Mouse (Mus musculus) limb, embryonic 11.5 days (tissue): ENCODE results near the gene Rps3. TPM values are rescaled to one million over a fixed set of nuclear protein-coding genes. Genes with fewer than 3 reads are reported as not detected.
A peak's percentile ranks its signal among the peaks of the same experiment; 100 is the strongest.

Source experiments
- ATAC-seq: fragments of 200-750 bp; cut with Nextera tagmentation; 2 replicates; pipeline ENCODE4 v1.8.0; 2017; ENCODE audit warnings: low read depth; ENCODE audit not compliant: insufficient number of reproducible peaks, low FRiP score, low TSS enrichment
- DNase-seq: peaks from one replicate; pipeline ENCODE4 v3.0.0-alpha.2; 2015; ENCODE audit warnings: low spot score
- H3K27ac ChIP-seq: fragments of 300-500 bp; sonication (generic); replicated peaks from 2 replicates; pipeline ENCODE4 v1.5.1; 2014; ENCODE audit warnings: low read depth, mild to moderate bottlenecking, low read length
- H3K27me3 ChIP-seq: fragments of 300-500 bp; sonication (generic); 2 replicates; pipeline ENCODE4 v1.6.1; 2014; ENCODE audit warnings: mild to moderate bottlenecking, low read length, mixed read lengths; ENCODE audit not compliant: control insufficient read depth, insufficient read depth
- H3K36me3 ChIP-seq: fragments of 300-500 bp; sonication (generic); 2 replicates; pipeline ENCODE4 v1.6.1; 2014; ENCODE audit warnings: mild to moderate bottlenecking, low read length, moderate library complexity, mixed read lengths; ENCODE audit not compliant: control insufficient read depth, insufficient read depth
- H3K4me1 ChIP-seq: fragments of 300-500 bp; sonication (generic); 2 replicates; pipeline ENCODE4 v1.6.1; 2014; ENCODE audit warnings: low read length, mixed read lengths; ENCODE audit not compliant: control insufficient read depth, insufficient read depth
- H3K4me2 ChIP-seq: fragments of 300-500 bp; sonication (generic); 2 replicates; pipeline ENCODE4 v1.6.1; 2014; ENCODE audit warnings: low read depth, mild to moderate bottlenecking, moderate library complexity; ENCODE audit not compliant: severe bottlenecking
- H3K4me3 ChIP-seq: fragments of 300-500 bp; sonication (generic); 2 replicates; pipeline ENCODE4 v1.5.1; 2014; ENCODE audit warnings: low read depth, low read length
- H3K9ac ChIP-seq: fragments of 300-500 bp; sonication (generic); 2 replicates; pipeline ENCODE4 v1.6.1; 2014; ENCODE audit warnings: mild to moderate bottlenecking, low read length
- H3K9me3 ChIP-seq: fragments of 300-500 bp; sonication (generic); 2 replicates; pipeline ENCODE4 v1.6.1; 2016; ENCODE audit warnings: low read length; ENCODE audit not compliant: control insufficient read depth
- WGBS: fragments of 180-500 bp; shearing (Covaris S2); extraction: QIAGEN DNeasy Blood & Tissue Kit; methylation state at CpG from one replicate; pipeline ENCODE4 v1.1.7; 2014; 5-methylcytosine and 5-hydroxymethylcytosine counted together
- polyA plus RNA-seq: library from polyadenylated mRNA; unstranded; fragments of >200 nt; fragmentation: Nextera tagmentation; extraction: Ambion mirVana; gene quantifications from 2 replicates; pipeline ENCODE4 v1.2.1, GENCODE M21; 2014

Gene Rps3
- polyA plus RNA-seq, 1 experiment from 2014 or later: 880 TPM

DNA sequence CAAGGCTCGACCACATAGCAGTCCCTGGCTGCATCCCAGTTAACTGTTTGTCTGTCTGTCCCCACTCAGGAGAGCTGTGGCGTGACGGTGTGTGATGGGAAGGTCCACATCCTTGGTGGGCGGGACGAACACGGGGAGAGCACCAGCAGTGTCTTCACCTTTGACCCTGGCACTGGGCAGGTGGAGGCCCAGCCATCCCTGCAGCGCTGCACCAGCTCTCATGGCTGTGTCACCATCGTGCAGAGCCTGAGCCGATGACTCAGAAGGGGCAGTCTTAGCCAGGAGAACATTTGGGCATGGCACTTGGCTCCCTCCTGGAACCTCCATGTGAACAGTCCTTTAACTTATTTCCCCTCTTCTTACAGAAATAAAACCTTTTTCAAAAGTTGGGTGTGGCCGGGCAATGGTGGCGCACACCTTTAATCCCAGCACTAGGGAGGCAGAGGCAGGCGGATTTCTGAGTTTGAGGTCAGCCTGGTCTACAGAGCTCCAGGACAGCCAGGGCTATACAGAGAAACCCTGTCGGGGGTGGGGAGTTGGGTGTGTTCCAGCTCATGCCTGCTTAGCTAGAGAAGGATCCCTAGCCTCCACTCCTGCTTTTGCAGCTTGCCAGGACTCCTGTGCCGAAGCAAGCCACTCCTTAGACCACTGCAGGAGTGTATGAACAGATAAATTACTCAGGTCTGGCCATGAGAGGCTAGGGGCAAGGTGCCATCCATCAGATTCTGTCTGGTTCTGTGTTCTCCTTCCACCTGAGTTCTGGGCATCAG lies 9.7 kb downstream of the Rps3 start:
- no peak overlapping the region for H3K9ac ChIP-seq
- H3K4me1 ChIP-seq: 0 out of 2 replicates have a peak, but pooled peaks cover 5% of the 10 kb centered on the region
- H3K27me3 ChIP-seq: 0 out of 2 replicates have a peak, but pooled peaks cover 3% of the 10 kb centered on the region
- H3K4me2 ChIP-seq: no peak overlapping the region
- H3K9me3 ChIP-seq: no peaks in the 10 kb centered on the region
- DNase-seq (no peak), ATAC-seq (no peak)
- H3K36me3 ChIP-seq: peaks cover 19% of the 10 kb centered on the region
- no peak overlapping the region for H3K27ac ChIP-seq
- no peak overlapping the region for H3K4me3 ChIP-seq
- WGBS: 88% methylated on average over 14 of the region's 14 CpGs

DNA sequence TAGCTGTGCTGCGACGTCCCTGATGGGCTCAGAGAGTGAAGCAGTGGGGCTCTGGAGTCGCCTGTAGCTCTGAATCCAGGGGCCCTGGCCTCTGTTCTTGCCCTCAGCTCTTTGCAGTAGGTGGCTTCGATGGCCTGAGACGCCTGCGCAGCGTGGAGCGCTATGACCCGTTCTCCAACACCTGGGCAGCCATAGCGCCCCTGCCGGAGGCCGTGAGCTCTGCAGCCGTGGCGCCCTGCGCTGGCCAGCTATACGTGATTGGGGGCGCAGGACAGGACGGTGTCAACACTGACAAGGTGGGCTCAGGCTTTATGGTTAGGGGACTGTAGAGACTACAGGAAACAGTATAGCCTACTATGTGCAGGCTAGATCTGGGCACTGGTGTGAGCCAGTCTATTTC lies 12.0 kb downstream of the Rps3 start:
- H3K36me3 ChIP-seq: peaks cover 8% of the 10 kb centered on the region
- 0 out of 2 replicates have a peak, but pooled peaks cover 3% of the 10 kb centered on the region for H3K27me3 ChIP-seq
- H3K27ac ChIP-seq: no peak overlapping the region
- H3K4me2 ChIP-seq: no peak overlapping the region
- H3K9me3 ChIP-seq: no peaks in the 10 kb centered on the region
- no peak for ATAC-seq
- WGBS: 59% methylated on average over 18 of the region's 18 CpGs
- DNase-seq: no peak
- H3K4me1 ChIP-seq: 0 out of 2 replicates have a peak, but pooled peaks cover 7% of the 10 kb centered on the region
- H3K4me3 ChIP-seq: no peak overlapping the region
- H3K9ac ChIP-seq: no peak overlapping the region

DNA sequence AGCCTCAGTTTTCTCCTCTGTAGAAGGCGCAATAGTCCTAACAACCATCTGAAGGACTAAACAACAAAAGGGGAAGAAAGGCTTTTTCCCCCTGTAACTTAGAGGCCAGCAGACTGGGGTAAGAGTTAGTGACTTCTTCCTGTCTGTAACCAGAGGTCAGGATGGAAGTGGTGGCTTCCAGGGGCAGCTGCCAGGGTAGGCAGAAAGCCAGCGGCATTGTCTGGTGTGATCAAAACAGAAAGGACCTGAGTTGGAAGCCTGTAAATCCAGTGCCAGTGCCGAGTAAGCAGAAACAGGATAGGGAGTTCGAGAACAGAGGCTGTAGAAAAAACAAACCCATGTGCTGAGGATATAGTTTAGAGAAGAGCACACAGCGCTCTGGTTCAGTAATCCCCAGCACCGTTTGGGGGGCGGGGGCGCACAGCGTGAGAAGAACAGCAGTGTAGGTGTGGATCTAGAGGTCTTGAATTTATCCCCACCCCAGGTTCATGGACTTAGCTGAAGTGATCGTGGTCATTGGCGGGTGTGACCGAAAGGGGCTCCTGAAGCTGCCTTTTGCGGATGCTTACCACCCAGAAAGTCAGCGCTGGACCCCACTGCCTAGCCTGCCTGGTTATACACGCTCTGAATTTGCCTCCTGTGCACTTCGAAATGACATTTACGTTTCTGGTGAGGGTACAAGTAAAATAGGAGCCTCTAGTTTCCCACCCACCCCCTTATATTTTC lies 13.7 kb downstream of the Rps3 start:
- H3K4me3 ChIP-seq: no peak overlapping the region
- H3K9me3 ChIP-seq: no peaks in the 10 kb centered on the region
- no peak overlapping the region for H3K27ac ChIP-seq
- H3K27me3 ChIP-seq: 0 out of 2 replicates have a peak, but pooled peaks cover 3% of the 10 kb centered on the region
- 0 out of 2 replicates have a peak, but pooled peaks cover 7% of the 10 kb centered on the region for H3K4me1 ChIP-seq
- DNase-seq: no peak
- no peak overlapping the region for H3K9ac ChIP-seq
- WGBS: 85% methylated on average over 17 of the region's 17 CpGs
- H3K4me2 ChIP-seq: no peak overlapping the region
- ATAC-seq: no peak
- peaks cover 8% of the 10 kb centered on the region for H3K36me3 ChIP-seq

DNA sequence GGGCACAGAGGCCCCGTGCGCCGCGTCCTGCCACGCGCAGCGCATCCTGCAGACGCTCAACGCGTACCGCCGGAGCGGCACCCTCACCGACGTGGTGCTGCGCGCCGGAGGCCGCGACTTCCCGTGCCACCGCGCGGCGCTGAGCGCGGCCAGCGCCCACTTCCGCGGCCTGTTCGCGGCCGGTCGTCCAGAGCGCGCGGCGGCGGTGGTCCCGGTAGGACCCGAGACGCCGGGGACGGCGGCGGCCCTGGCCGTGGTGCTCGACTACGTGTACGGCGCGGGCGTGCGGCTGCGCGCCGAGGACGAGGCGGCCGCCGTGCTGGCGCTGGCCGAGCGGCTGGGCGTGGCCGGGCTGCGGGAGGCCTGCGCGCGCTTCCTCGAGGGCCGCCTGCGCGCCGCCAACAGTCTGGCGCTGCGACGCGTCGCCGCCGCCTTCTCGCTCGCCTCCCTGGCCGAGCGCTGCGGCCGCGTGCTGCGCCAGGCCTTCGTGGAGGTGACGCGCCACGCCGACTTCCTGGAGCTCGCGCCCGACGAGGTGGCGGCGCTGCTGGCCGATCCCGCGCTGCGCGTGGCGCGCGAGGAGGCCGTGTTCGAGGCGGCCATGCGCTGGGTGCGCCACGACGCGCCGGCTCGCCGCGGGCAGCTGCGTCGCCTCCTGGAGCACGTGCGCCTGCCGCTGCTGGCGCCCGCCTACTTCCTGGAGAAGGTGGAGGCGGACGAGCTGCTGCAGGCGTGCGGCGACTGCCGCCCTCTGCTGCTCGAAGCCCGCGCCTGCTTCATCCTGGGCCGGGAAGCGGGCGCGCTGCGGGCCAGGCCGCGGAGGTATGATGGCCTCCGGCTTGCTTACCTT lies 15.0 kb downstream of the Rps3 start:
- 2% methylated on average over 122 of the region's 145 CpGs for WGBS
- peak; percentile 82 for DNase-seq
- Histone ChIP-seq H3K4me1 (0 out of 2 replicates have a peak, but pooled peaks cover 7% of the 10 kb centered on the region), H3K36me3 (peaks cover 8% of the 10 kb centered on the region), H3K27me3 (0 out of 2 replicates have a peak, but pooled peaks cover 3% of the 10 kb centered on the region), H3K4me2 (peak overlapping the region; percentile 78), H3K4me3 (peak overlapping the region; percentile 37), H3K9ac (peak overlapping the region; percentile 77), H3K27ac (peak overlapping the region; percentile 62), H3K9me3 (no peaks in the 10 kb centered on the region)
- ATAC-seq: peak; percentile 80

DNA sequence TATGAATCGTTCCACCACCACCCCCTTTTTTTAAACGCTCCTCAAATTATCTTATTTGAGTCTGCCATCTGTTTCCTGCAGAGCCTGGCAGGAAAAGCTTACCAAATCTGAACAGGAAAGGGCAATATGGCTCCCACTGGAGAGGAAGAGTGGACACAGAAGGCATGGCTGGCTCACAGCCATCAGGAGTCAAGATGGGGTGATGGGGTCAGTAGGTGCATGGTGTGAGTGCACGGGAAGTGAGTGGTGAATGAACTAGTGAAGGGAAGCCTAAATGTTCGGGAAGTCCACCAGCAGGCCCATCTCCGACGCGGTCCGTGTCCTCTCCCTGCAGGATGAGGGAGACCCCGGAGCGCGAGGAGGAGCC lies 15.6 kb downstream of the Rps3 start:
- Histone ChIP-seq H3K4me1 (0 out of 2 replicates have a peak, but pooled peaks cover 7% of the 10 kb centered on the region), H3K36me3 (peaks cover 5% of the 10 kb centered on the region; the same call in 1 of the 2 replicates), H3K9me3 (no peaks in the 10 kb centered on the region), H3K4me2 (peak overlapping the region; percentile 78), H3K27me3 (0 out of 2 replicates have a peak, but pooled peaks cover 3% of the 10 kb centered on the region), H3K27ac (peak overlapping the region; percentile 62), H3K9ac (peak overlapping the region; percentile 77), H3K4me3 (peak overlapping the region; percentile 37)
- DNase-seq: peak; percentile 59
- 27% methylated on average over 11 of the region's 11 CpGs for WGBS
- peak; percentile 38 for ATAC-seq

DNA sequence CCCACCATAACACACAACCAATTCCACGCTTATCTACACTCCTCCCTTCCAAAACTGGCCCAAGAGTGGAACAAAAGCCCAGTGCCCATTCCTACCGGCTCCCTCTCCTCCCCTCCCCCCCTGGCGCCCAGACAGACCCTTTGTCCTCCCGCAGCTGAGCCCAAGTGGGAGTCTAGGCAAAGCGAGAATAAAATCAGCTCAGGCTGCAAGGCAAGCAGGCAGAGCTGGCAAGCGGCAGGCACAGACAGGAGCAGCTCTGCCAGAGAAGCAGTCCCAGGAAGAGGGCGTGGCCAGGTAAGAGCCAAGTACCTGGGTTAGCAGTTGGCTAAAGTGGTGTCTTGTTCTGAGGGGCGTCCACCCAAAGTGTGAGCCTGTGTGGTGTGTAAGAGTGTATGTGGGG lies 17.7 kb downstream of the Rps3 start, which contains the start of gene Klhl35:
Klhl35 (plus strand) TSS at position 194 of the 400 bp plus-strand sequence.
- Histone ChIP-seq H3K27me3 (0 out of 2 replicates have a peak, but pooled peaks cover 3% of the 10 kb centered on the region), H3K4me2 (no peak within 1 kb of the TSS; the same call in 1 of the 2 replicates), H3K36me3 (no peaks in the 10 kb centered on the region), H3K9ac (0 out of 2 replicates have a peak within 1 kb of the TSS, but pooled peaks have one; percentile 22), H3K4me1 (0 out of 2 replicates have a peak, but pooled peaks cover 7% of the 10 kb centered on the region), H3K27ac (no peak within 1 kb of the TSS), H3K9me3 (no peaks in the 10 kb centered on the region), H3K4me3 (no peak within 1 kb of the TSS)
- DNase-seq: no peak
- 27% methylated on average over 8 of the region's 8 CpGs for WGBS
- ATAC-seq: no peak

DNA sequence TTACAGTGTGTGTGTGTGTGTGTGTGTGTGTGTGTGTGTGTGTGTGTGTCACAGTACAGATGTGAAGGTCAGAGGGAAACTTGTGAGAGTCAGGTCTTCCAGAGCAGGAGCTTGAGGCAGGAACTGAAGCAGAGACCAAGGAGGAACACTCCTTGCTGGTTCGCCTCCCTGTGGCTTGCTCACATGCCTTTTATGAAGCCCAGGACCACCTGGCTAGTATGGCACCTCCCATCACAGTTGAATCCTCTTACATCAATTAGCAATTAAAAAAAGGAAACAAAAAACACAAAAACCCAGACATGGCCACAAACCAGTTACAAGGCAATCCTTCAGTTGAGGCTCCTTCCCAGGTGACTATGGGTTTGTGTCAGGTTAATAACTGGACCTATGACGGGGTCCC lies 20.4 kb downstream of the Rps3 start:
- H3K36me3 ChIP-seq: no peaks in the 10 kb centered on the region
- no peak overlapping the region for H3K9ac ChIP-seq
- H3K27ac ChIP-seq: no peak overlapping the region
- ATAC-seq (no peak), DNase-seq (no peak)
- no peak overlapping the region for H3K4me2 ChIP-seq
- no peaks in the 10 kb centered on the region for H3K9me3 ChIP-seq
- H3K4me1 ChIP-seq: no peaks in the 10 kb centered on the region
- no peaks in the 10 kb centered on the region for H3K27me3 ChIP-seq
- no peak overlapping the region for H3K4me3 ChIP-seq
- 90% methylated on average over 2 of the region's 2 CpGs for WGBS
